Mouse (Mus musculus) myocyte (in vitro differentiated cells): ENCODE results near the gene Ccr1.

Experiments used
- CEBPB ChIP-seq: IDR thresholded peaks from 2 replicates; pipeline ENCODE4 v1.6.1; 2011; ENCODE audit warnings: mild to moderate bottlenecking, moderate library complexity; ENCODE audit not compliant: poor library complexity, insufficient read depth, severe bottlenecking
- E2F4 ChIP-seq: IDR thresholded peaks from one replicate; pipeline ENCODE4 v1.6.1; 2011; ENCODE audit warnings: mild to moderate bottlenecking, control low read depth, moderate library complexity; ENCODE audit not compliant: insufficient read depth
- MAX ChIP-seq: IDR thresholded peaks from one replicate; pipeline ENCODE4 v1.6.1; 2011; ENCODE audit warnings: low read depth, mild to moderate bottlenecking, control low read depth
- MYOD1 ChIP-seq, 3 experiments: IDR thresholded peaks; one replicate each; pipeline ENCODE4 v1.6.1; 2011; ENCODE audit warnings: control low read depth in 2 of 3, low read depth in 2 of 3, mild to moderate bottlenecking in 2 of 3, moderate library complexity in 1 of 3; ENCODE audit not compliant: insufficient read length in 2 of 3, control insufficient read depth in 1 of 3
- MYOG ChIP-seq, 3 experiments: IDR thresholded peaks; one replicate each; pipeline ENCODE4 v1.6.1; 2011; ENCODE audit warnings: control low read depth in 2 of 3, low read depth in 2 of 3, mild to moderate bottlenecking in 2 of 3; ENCODE audit not compliant: insufficient read length in 2 of 3, control insufficient read depth in 1 of 3, insufficient read depth in 1 of 3
- POLR2A ChIP-seq: IDR thresholded peaks from one replicate; pipeline ENCODE4 v1.6.1; 2011; ENCODE audit warnings: low read depth, mild to moderate bottlenecking, control low read depth, moderate library complexity; ENCODE audit not compliant: insufficient read length
- POLR2AphosphoS2 ChIP-seq: IDR thresholded peaks from one replicate; pipeline ENCODE4 v1.6.1; 2011; ENCODE audit warnings: low read depth, control low read depth; ENCODE audit not compliant: insufficient read length
- SRF ChIP-seq: IDR thresholded peaks from one replicate; pipeline ENCODE4 v1.6.1; 2011; ENCODE audit warnings: low read depth; ENCODE audit not compliant: control insufficient read depth, insufficient read length
- TCF12 ChIP-seq: IDR thresholded peaks from one replicate; pipeline ENCODE4 v1.6.1; 2011; ENCODE audit warnings: mild to moderate bottlenecking, control low read depth; ENCODE audit not compliant: poor library complexity, insufficient read depth, severe bottlenecking
- TCF3 ChIP-seq: IDR thresholded peaks from one replicate; pipeline ENCODE4 v1.6.1; 2011; ENCODE audit warnings: low read depth, control low read depth; ENCODE audit not compliant: insufficient read length
- USF1 ChIP-seq: IDR thresholded peaks from one replicate; pipeline ENCODE4 v1.6.1; 2011; ENCODE audit warnings: low read depth, mild to moderate bottlenecking, control low read depth, moderate library complexity

GRCm38 (mm10) chr9:123941316-123941715, 27.2 kb downstream of the Ccr1 start:
- no peak for TF ChIP-seq USF1
- no peak for TF ChIP-seq MAX
- TF ChIP-seq POLR2A = no peak
- no peak for TF ChIP-seq MYOD1 (IDR thresholded peaks at IDR 0.05; ENCODE audit: control insufficient read depth in 1 of 3, insufficient read length in 2 of 3, low read depth in 2 of 3)
- no peak for TF ChIP-seq SRF
- TF ChIP-seq POLR2AphosphoS2 = no peak
- TF ChIP-seq MYOG (IDR thresholded peaks at IDR 0.05; ENCODE audit: control insufficient read depth in 1 of 3, insufficient read depth in 1 of 3, insufficient read length in 2 of 3, low read depth in 2 of 3) = no peak
- TF ChIP-seq TCF12 = no peak
- no peak for TF ChIP-seq CEBPB
- no peak for TF ChIP-seq E2F4
- no peak for TF ChIP-seq TCF3
